Mouse (Mus musculus) C2C12 (cell line): ENCODE data around the gene Osbpl3. TPM values are rescaled to one million over a fixed set of nuclear protein-coding genes. Genes with fewer than 3 reads are reported as not detected.
A peak's percentile ranks its signal among the peaks of the same experiment; 100 is the strongest.

Experiments
- H3K27me3 ChIP-seq: one replicate; pipeline ENCODE4 v1.6.1; 2011; ENCODE audit not compliant: control insufficient read depth, insufficient read depth, insufficient read length
- H3K36me3 ChIP-seq: one replicate; pipeline ENCODE4 v1.6.1; 2011; ENCODE audit not compliant: control insufficient read depth, insufficient read depth
- H3K4me3 ChIP-seq: one replicate; pipeline ENCODE4 v1.5.1; 2011; ENCODE audit warnings: mild to moderate bottlenecking, control low read depth; ENCODE audit not compliant: poor library complexity, insufficient read depth, severe bottlenecking
- H3K79me2 ChIP-seq: one replicate; pipeline ENCODE4 v1.6.1; 2011; ENCODE audit not compliant: control insufficient read depth, insufficient read depth
- H3K79me3 ChIP-seq: one replicate; pipeline ENCODE4 v1.6.1; 2011; ENCODE audit warnings: low read depth, control low read depth
- H3ac ChIP-seq: one replicate; pipeline ENCODE3; 2011; ENCODE audit warnings: low read depth; ENCODE audit not compliant: control insufficient read depth, insufficient read length
- CEBPB ChIP-seq: IDR thresholded peaks from one replicate; pipeline ENCODE4 v1.6.1; 2011; ENCODE audit warnings: low read depth, mild to moderate bottlenecking, control low read depth, moderate library complexity
- CTCF ChIP-seq: IDR thresholded peaks from one replicate; pipeline ENCODE4 v1.5.1; 2011; ENCODE audit not compliant: control insufficient read depth, insufficient read depth, insufficient read length
- FOSL1 ChIP-seq: IDR thresholded peaks from one replicate; pipeline ENCODE4 v1.8.0; 2011; ENCODE audit warnings: mild to moderate bottlenecking, low read length; ENCODE audit not compliant: poor library complexity, insufficient read depth, severe bottlenecking
- MAX ChIP-seq: IDR thresholded peaks from one replicate; pipeline ENCODE4 v1.6.1; 2011; ENCODE audit warnings: mild to moderate bottlenecking, control low read depth
- MYOD1 ChIP-seq: IDR thresholded peaks from one replicate; pipeline ENCODE4 v1.6.1; 2011; ENCODE audit warnings: low read depth; ENCODE audit not compliant: control insufficient read depth, insufficient read length
- MYOG ChIP-seq: IDR thresholded peaks from one replicate; pipeline ENCODE4 v1.6.1; 2011; ENCODE audit not compliant: control insufficient read depth, insufficient read length; ENCODE audit errors: extremely low read depth
- USF1 ChIP-seq: IDR thresholded peaks from one replicate; pipeline ENCODE4 v1.6.1; 2011; ENCODE audit warnings: low read depth, mild to moderate bottlenecking, control low read depth, moderate library complexity
- polyA plus RNA-seq: library from polyadenylated mRNA; unstranded; fragments of >200 nt; fragmentation: generic; extraction: Trizol; gene quantifications from one replicate; pipeline ENCODE4 v1.2.1, GENCODE M21; 2012; ENCODE audit warnings: missing spikeins

Gene Osbpl3
- polyA plus RNA-seq, 1 experiment, result 17.6 TPM

DNA sequence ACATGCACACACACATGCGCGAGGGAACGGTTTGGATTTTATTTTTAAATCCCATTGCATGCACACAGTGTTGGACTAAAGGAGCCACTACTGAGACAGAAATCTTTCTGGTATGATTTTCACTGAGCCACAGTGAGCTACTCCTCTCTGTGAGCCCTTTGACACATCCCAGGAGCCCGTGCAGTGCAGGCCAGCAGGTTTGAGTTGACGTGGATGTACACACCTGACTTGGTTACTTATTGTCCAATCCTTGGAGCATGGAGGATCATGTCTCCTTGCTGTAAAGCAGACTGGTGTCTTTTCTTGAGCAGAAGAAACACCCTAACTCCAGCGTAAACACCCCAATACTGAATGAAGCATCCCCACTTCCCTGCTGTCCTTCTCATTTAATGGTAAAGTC lies 57.7 kb downstream of the Osbpl3 start:
- H3K79me3 ChIP-seq, result peaks cover 7% of the 10 kb centered on the region
- H3ac ChIP-seq, result no peak overlapping the region
- no peak for TF ChIP-seq CEBPB
- no peaks in the 10 kb centered on the region for H3K36me3 ChIP-seq
- no peaks in the 10 kb centered on the region for H3K27me3 ChIP-seq
- peaks cover 39% of the 10 kb centered on the region for H3K79me2 ChIP-seq
- no peak overlapping the region for H3K4me3 ChIP-seq

DNA sequence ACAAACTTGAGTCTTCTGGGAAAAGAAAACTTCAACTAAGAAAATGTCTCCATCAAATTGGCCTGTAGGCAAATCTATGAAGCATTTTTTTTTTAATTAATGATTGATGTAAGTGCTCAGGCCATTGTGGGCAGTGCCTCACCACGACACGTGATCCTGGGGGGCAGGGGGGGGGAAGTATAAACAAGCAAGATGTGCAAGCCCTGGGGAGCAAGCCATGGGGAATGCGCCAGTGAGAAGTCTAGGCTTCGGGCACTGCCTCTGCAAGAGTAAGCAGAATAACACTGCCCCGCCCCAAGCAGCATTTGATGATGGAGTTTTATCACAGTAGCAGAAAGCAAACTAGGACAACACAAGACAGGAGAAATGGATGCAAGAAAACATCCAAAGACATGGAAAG lies 58.9 kb downstream of the Osbpl3 start:
- Histone ChIP-seq H3K36me3 (no peaks in the 10 kb centered on the region), H3ac (no peak overlapping the region), H3K79me3 (peaks cover 8% of the 10 kb centered on the region), H3K27me3 (no peaks in the 10 kb centered on the region), H3K4me3 (no peak overlapping the region), H3K79me2 (peaks cover 35% of the 10 kb centered on the region)
- TF ChIP-seq MYOG (no peak), USF1 (no peak), MYOD1 (no peak), FOSL1 (no peak), MAX (no peak), CTCF (no peak), CEBPB (no peak)

DNA sequence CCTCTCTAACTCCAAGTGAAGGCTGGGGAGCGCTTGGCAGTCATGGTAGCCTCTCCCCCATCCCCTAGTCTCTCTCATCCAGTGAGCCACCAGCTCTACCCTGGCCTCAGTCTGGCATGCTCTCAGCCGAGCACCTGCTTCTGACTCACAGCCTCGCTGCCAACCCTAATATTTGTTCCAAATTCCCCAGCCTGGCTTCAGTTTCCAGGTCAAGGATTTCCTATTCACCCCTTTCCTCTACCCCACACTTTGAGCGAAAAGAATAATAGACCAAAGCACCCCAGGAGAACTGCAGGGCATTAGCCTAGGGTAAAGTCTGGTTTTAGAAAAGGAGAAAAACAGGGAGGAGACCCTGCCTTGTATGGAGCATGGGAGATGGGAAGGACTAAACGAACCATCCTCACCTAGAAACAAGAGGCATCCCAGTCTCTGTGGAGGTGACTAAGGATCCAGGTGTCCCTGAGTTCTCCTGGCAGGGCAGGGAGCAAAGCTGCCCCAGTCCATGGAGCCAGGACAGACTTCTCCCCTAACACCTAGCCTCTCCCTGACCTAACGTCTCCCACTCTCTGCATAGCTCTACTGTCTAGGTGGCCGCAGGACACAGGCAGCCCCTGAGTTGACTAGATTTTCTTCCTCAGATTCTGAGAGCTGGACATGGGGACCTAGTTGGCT lies 60.2 kb downstream of the Osbpl3 start:
- TF ChIP-seq MYOD1 (peak; percentile 50), CEBPB (no peak), FOSL1 (no peak), USF1 (no peak)
- no peaks in the 10 kb centered on the region for H3K27me3 ChIP-seq
- no peak overlapping the region for H3ac ChIP-seq

GRCm38 (mm10) chr6:50394432-50394831 lies 61.6 kb downstream of the Osbpl3 start:
- H3K4me3 ChIP-seq, result no peak overlapping the region
- no peaks in the 10 kb centered on the region for H3K36me3 ChIP-seq
- peaks cover 53% of the 10 kb centered on the region for H3K79me2 ChIP-seq
- no peak for TF ChIP-seq FOSL1
- TF ChIP-seq USF1, result no peak
- TF ChIP-seq MAX, result no peak
- TF ChIP-seq MYOD1, result no peak
- no peak for TF ChIP-seq CEBPB
- no peak for TF ChIP-seq MYOG
- no peak for TF ChIP-seq CTCF
- no peaks in the 10 kb centered on the region for H3K27me3 ChIP-seq
- peaks cover 11% of the 10 kb centered on the region for H3K79me3 ChIP-seq
- H3ac ChIP-seq, result no peak overlapping the region

More for the DNA sequence above, 60.2 kb downstream of the Osbpl3 start:
- Histone ChIP-seq H3K79me2 (peaks cover 44% of the 10 kb centered on the region), H3K79me3 (peaks cover 11% of the 10 kb centered on the region), H3K4me3 (no peak overlapping the region), H3K36me3 (no peaks in the 10 kb centered on the region)

DNA sequence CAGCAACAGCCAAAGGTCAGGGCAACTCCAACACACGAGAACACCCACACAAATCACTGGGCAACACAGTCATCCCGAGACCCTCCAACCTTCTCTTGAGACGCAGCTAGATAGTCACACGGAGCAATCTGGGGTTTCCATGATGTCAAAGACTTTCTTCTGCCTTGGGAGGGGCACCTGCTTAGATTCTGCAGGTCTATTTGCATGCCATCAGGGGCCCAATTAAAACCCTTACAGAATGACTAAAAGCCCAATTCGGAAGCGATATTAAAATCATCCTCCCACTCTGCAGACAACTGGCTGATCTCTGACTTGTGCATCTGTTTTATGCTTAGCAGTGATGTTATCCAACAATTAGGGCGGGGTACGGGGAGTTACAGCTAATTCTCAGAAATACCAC lies 62.0 kb downstream of the Osbpl3 start:
- H3K79me3 ChIP-seq, result peaks cover 14% of the 10 kb centered on the region
- TF ChIP-seq USF1, result no peak
- no peak for TF ChIP-seq MAX
- H3K79me2 ChIP-seq, result peaks cover 58% of the 10 kb centered on the region
- H3ac ChIP-seq, result no peak overlapping the region
- no peaks in the 10 kb centered on the region for H3K36me3 ChIP-seq
- no peaks in the 10 kb centered on the region for H3K27me3 ChIP-seq
- H3K4me3 ChIP-seq, result no peak overlapping the region

GRCm38 (mm10) chr6:50391951-50392350 lies 64.0 kb downstream of the Osbpl3 start:
- no peak for TF ChIP-seq MYOG
- TF ChIP-seq MAX, result no peak
- no peak for TF ChIP-seq MYOD1
- TF ChIP-seq CEBPB, result no peak
- TF ChIP-seq USF1, result no peak
- TF ChIP-seq CTCF, result no peak
- no peak for TF ChIP-seq FOSL1
- peaks cover 73% of the 10 kb centered on the region for H3K79me2 ChIP-seq
- no peaks in the 10 kb centered on the region for H3K36me3 ChIP-seq
- H3ac ChIP-seq, result no peak overlapping the region
- no peaks in the 10 kb centered on the region for H3K27me3 ChIP-seq
- no peak overlapping the region for H3K4me3 ChIP-seq
- H3K79me3 ChIP-seq, result peaks cover 17% of the 10 kb centered on the region
